Mouse (Mus musculus) ovary, postnatal 14 days (tissue): ENCODE results near the gene Olfr799.

ENCODE experiments used
- DNase-seq: peaks from one replicate; pipeline ENCODE4 v3.0.0; 2022; ENCODE audit warnings: low spot score

Olfr799 gene

DNA sequence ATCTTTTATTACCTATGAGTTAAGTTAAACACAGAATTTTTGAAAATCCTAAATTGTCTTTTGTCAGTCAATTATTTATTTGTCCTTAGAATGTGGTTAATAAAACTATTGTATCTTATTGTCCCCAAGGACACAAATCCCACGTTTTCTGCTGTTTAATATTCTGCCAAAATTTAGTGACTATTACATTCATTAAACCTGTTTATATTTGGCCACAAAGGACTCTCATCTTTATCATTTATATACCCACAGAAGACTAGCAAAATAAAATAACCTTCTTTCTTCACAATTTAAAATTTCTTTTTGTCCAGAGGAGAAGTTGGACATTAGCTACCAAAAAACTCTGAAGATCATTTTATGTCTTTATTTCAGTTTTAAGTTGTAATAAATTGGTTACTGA lies at the start of gene Olfr799:
Gene Olfr799 (plus strand): TSS at position 301 of the 400 bp plus-strand sequence.
- no peak for DNase-seq

DNA sequence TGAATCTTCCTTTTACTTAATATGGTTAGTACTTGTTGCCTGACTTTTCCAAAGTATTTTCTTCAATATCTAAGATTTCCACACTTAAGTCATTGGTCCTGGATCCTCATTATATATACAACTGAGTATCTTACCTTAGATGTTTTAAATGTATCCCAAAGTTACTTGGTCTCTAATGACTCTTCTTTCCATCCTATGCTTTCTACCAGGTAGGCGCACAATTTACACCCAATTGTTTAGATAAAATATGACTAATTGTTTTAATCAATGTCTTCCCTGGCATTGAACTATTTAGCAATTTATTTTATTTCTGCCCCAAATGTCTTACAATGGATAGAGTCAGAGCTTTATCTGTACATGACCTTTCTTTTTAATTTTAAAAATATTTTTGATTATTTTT lies 24.8 kb upstream of the Olfr799 start, which contains the start of gene Olfr796:
Gene Olfr796 (minus strand): TSS at position 101 of the 400 bp plus-strand sequence.
- DNase-seq, result no peak

DNA sequence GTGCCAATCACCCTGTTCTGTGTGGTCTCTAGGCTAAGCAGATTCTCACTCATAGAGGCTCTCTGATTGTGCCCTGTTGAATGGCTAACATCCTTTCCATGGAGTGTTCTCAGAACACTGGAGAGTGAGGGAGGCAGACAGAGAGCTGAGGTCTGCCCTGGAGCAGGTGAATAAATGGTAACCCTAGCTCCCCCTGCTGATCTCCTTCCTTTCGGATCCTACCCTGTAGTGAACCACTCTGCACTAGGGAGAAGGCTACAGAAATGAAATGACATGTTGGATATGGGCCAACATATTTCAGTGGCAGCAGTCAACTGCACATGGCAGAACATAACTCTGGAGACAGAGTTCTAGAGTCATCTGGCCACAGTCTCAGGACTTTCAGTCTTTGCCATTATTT lies 15.6 kb upstream of the Olfr799 start:
- no peak for DNase-seq

DNA sequence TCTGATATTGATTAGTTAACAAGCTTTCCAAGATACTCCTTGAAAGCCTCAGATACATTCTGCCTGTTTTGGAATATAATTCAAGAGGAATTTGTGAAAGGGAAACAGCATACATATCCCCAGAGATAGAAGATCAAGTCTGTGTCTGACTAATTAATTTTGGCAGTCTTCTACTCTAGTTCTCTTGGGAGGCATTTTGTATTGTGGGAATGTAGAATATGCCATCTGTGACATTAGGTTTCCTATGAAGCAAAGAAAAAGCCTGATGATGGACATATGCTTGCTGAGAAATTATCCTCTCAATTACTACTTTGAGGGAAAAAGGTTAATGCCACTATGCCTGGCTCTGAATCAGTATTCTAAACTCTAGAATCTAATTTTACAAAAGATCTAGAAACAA lies 14.0 kb upstream of the Olfr799 start:
- DNase-seq, result no peak

DNA sequence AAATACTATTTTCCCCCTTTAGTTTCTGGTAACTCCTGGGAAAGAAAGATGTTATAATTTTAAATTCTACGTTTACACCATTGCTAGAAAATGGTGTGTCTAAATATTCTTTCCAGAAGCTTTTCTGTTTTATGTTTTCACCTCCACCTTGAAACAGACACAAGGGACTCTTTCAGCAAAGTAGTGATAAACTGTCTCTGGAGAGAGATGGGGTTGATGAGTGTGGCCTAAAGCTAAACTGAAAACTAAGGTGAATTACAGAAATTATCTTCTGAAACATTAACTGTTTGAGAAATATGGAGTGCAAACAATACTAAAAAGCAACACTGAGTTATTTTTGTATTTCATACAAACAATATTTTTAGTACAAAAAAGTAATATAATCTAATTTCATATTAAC lies 9.4 kb upstream of the Olfr799 start, which contains the start of gene Olfr798:
Gene Olfr798 (minus strand): TSS at position 101 of the 400 bp plus-strand sequence.
- DNase-seq, result no peak

DNA sequence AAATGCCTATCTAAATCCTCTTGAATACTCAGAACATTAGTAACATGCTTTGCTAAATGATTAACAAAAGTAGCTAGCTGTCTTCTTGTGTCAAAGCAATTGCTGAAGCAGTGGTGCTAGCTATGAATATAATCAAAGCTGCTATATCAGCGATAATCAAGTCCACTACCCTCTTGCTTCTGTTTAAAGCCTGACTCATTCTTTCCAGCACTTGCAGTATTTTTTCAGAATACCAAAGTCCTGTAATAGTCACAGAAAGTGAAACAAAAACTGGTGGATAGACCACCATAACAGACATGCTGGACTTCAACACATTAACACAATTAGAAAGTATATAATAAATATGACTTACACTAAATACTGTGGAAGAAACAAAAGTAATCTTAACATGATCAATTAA lies 14.5 kb downstream of the Olfr799 start:
- no peak for DNase-seq

DNA sequence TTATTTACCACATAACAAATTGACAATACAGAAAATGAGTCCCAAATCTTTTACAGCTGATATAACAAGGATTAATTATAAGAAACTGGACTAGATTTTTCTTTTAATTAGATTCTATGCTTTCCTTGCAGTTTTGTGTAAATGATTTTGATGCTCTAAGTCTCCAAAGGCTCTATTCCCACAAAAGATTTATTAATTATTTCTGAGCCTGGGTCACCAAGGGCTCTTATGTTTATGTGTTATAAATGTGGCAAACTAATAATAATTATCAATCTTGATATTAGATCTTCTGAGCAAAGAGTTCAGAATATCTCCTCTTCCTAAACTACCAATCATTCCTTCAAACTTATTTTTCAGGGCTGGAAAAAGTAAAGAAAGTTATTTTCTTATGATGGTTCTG lies 20.1 kb downstream of the Olfr799 start, which contains the start of gene Olfr800:
Gene Olfr800 (plus strand): TSS at position 301 of the 400 bp plus-strand sequence.
- DNase-seq, result no peak

DNA sequence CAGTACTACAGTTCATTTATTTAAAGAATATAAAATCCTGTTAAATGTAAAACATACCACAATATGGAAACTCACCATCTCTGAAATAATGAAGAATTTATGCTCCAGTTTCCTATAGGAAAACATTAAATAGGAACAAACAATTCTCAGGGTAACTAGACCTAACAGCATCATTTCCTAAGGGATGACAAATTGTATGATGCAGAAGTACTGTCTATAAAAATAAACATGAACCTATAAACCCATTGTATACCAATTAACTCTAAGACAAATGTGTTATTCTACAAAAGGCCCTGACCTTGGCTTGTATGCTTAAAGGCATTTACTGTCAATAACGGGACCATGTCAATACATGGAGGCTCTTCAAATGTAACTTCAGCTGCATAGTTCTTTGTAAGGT lies 36.5 kb downstream of the Olfr799 start, which contains the start of gene Olfr801:
Gene Olfr801 (minus strand): TSS at position 101 of the 400 bp plus-strand sequence.
- no peak for DNase-seq

DNA sequence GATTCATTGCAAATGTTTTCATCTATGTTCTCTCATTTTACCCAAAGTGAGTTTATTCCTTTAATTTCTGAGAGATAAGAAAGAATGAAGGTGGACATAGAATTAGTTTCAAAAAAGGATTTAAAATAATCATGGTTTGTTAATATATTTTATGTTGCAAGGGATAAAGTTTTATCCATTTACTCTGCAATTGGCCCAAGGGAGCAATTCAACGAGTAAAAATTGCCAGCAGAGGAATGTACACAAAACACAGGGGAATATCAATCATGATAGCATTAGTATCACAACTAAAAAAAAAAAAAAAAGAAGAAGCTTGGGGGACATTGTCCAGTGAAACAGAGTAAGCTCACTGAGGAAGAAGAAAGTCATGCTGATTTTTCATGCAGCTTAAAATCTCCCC lies 50.8 kb downstream of the Olfr799 start, which contains the start of gene Olfr802:
Gene Olfr802 (minus strand): TSS at position 101 of the 400 bp plus-strand sequence.
- no peak for DNase-seq

DNA sequence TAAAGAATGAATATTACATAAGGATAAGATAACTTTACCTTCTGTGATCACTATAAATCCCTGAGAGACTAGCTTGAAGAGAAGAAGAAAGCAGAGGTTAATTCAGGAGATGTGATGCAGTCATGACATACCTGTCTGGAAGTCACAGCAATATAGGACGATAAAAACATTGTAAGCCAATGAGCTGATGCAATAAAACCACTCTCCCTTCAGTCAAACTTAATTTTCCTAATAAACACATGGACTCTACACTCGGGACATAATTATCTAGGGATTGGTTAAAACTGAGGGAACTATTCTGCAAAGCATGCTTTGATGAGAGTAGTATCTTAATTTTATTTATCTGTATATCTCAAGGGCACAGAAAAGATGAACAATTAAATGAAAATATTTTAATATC lies 56.9 kb downstream of the Olfr799 start, which contains the start of gene Olfr803:
Gene Olfr803 (minus strand): TSS at position 101 of the 400 bp plus-strand sequence.
- no peak for DNase-seq
